Mouse (Mus musculus) E14TG2a.4 (cell line): ENCODE results near the gene Fam53a.

ENCODE experiments used
- CTCF ChIP-seq: conservative IDR thresholded peaks from 2 replicates; pipeline ENCODE4 v1.5.1; 2014; ENCODE audit warnings: low read length
- NANOG ChIP-seq: IDR thresholded peaks from 2 replicates; pipeline ENCODE4 v1.6.1; 2014; ENCODE audit warnings: borderline replicate concordance, low read length, mixed read lengths

GRCm38 (mm10) chr5:33678244-33678643, 48.8 kb upstream of the Fam53a start:
- TF ChIP-seq CTCF (no peak), NANOG (no peak)
